Mouse (Mus musculus): ENCODE data around the gene Zfp318.
A peak's percentile ranks its signal among the peaks of the same experiment; 100 is the strongest.

The Zfp318 gene

DNA sequence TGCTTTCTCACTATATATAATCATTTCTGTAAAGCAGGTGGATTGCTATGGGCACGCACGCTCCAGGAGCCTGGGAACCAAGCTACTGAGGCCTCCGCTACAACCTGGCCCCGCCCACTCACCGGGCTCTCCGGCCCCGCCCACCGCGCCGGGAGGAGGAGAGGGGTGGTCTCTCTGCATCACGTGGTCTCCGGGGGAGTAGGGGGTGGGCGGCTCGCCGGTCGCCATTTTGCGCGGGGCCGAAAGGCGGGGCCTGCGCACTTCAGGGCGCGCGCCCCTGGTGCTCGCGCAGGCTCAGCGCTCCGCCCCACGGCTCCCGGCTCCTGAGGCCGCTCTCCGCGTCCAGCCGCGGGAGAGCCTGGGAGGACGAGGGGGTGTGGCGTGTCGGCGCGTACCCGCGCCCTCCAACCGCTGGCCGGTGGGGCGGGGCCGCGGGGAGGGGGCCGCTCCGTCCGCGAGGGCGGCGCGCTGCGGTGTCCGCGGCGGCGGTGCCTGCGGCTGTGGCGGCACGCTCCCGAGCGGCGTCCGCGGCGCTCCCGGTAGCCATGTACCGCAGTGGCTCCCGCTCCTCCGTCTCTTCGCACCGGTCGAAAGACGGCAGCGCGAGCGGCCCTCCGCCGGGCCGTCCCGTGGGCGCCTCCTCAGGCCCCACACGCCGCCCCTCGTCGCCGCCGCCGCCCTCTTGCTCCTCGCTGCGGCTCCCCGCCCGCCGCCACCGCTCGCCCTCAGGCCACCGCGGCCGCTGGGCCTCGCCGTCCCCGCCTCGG is at the start of gene Zfp318:
TSS of gene Zfp318 (plus strand) at position 438 of the 767 bp plus-strand sequence.
- peak; percentile 99 for DNase-seq (ENCODE audit: extremely low spot score)

DNA sequence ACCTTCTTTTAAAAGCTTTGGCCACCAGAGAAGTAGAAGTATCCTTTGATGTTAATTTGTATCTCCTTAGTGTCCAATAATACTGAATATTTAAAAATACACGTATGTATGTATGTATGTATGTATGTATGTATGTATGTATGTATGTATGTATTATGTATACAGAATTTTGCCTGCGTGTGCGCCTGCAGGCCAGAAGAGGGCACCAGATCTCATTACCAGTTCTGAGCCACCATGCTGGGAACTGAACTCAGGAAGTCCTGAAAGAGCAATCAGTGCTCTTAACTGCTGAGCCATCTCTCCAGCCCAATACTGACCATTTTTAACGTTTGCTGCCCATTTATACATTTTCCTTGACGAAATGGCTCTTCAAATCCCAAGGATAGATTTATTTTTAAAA is 47.1 kb upstream of the Zfp318 start:
- no peak for DNase-seq (ENCODE audit: extremely low spot score)

DNA sequence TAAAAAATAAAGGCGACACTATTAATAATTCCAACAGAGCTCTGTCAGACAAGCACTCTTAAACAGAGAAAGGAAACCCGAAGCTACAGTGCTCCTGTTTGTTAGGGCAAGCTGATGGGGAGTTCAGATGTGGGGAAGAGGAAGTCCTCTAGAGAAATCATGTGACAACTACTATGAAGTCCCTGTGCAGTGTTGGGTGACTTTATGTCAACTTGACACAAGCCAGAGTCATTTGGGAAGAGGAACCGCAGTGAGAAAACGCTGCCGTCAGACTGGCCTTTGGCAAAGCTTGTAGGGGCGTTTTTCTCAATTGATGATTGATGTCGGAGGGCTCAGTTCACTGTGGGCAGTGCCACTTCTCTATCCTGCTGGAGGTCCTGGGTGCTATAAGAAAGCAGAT is 42.3 kb upstream of the Zfp318 start:
- no peak for DNase-seq (ENCODE audit: extremely low spot score)

DNA sequence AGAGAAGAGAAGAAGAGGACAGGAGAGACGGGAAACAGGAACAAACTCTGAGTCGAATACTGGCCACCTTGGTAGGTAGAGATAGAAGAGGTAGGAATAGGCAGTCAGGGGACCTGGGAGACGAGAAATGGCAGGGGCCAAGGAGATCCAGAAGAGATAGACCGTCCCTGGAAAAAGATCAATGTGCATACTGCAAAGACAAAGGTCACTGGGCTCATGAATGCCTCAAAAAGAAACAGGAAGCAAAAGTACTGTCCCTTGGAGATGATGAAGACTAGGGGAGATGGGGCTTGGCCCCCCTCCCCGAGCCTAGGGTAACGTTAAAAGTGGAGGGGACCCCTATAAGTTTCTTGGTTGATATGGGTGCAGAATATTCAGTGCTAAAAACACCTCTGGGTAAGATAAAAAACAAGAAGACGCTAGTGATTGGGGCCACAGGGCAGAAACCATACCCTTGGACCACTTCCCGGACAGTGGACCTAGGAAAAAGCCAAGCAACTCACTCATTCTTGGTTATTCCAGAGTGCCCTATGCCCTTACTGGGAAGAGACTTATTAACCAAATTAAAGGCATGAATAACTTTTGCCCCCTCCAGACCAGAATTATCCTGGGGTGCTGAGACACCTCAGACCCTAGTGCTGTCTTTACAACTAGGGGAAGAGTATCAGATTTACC is 32.4 kb upstream of the Zfp318 start:
- DNase-seq (ENCODE audit: extremely low spot score): no peak

DNA sequence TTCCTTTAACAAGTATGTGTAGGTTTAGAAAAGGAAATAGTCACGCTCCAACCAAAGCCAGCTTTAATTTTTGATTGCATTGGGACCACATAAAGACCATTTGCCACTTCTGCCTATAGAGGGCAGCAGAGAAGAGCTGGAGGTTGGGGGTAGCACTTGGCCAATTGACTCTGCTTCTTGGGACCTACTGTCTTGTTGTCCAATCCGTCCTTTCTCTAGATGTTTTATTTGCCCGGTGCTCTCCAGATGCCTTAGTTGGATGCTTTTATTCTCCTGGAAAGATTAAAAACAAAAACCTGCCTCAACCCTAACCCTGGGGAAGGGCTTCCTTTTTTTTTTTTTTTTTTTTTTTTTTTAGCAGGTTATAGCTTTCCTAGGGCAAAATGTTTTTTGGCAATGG is 11.7 kb upstream of the Zfp318 start:
- DNase-seq (ENCODE audit: extremely low spot score): no peak

DNA sequence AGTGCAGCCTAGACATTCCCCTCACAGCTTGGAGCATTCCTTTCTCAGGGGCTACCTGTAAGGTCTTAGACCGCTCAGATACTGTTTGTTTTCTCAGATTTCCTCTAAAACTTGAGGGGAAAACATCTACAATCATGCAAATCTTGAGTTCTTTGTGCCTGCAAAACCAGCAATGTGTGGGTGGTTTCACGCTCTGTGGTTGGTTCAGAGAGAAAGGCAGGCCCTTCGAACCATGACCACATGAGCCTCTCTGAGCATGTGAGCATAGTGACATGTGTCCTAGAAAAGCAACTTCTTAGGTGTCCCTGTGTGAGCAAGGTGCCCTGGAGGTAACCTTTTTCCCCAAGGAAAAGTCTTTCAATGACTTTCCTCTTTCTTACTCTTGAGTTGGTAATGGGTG is 5.0 kb upstream of the Zfp318 start:
- no peak for DNase-seq (ENCODE audit: extremely low spot score)

DNA sequence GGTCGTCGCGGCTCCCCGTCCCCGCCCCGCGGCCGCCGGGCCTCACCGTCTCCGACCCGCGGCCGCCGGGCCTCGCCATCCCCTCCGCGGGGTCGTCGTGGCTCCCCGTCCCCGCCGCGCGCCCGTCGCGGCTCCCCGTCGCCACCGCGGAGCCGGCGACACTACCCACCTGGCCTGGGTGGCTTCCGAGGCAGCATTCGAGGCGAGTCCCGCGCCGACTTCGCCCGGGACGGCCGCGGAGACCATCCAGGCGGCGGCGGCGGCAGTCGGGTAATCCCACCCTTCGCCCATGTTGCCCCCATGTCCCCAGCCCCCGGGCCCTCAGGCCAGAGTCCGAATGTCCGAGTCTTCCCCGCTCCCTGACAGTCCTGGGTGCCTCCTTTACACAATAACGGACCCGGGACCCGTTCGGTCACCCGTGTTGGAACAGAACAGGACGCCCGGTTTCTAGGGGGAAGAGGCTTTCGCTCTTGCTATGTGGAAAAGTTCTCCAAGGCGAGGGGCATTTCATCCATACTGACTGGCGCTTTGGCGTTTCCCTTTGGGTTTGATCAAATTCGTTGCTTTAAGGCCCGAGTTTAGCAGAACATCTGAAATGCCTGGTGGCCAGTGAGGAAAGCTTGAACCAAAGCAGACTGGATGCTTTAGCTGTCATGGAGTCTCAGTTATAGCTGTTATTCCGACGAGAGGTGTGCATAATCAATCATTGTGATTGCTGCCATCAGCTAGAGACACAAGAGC is 700 bp downstream of the Zfp318 start:
- peak; percentile 50 for DNase-seq (ENCODE audit: extremely low spot score)

DNA sequence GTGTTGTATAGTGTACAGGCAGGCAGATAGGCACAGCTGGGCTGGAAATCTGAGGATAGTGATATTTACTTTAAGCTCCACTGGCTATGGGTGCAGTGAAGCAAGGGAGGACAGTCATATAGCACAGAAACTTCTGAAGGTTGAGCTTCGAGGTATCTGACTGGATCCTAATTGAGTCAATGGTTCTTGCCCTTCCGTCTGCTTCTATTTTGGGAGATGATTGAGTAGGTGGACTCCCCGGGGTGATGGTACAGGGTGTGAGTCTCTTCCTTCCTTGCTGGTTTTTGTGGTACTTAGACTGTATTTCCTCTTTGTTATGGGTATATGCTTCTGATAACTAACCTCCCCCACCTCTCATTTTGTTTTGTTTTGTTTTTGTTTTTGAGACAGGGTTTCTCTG is 4.7 kb downstream of the Zfp318 start:
- no peak for DNase-seq (ENCODE audit: extremely low spot score)

DNA sequence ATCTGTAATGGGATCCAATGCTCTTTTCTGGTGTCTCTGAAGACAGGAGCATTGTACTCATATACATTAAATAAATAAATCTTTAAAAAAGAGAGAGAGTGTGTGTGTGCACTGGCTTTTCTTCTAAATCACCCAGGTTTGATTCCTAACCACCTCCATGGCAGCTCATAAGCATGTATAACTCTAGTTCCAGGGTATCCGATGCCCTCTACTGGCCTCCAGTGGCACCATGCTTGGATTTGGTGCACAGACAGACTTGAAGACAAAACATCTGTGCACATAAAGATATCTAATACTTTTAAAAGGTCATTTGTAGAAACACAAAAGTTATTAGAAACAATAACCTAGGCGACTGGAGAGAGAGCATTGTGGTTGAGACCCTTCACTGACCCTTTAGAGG is 9.5 kb downstream of the Zfp318 start:
- DNase-seq (ENCODE audit: extremely low spot score): peak; percentile 42

DNA sequence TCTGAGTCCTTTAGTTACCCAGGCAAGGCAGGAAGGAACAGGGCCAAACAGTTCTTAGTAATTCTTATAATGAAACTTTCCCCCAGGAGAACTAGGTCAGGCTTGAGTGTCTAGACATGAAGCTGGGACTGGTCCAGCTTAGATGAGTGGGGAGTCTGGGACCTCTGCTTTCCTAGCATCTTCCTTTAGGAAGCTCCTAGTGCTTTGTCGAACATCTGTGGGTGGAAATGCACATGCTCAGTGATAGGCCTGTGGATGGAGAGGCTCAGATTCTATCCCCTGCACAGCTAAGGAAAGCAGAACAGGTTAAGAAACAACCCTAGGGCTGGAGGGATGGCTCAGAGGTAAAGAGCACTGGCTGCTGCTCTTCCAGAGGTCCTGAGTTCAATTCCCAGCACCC is 11.1 kb downstream of the Zfp318 start:
- no peak for DNase-seq (ENCODE audit: extremely low spot score)

DNA sequence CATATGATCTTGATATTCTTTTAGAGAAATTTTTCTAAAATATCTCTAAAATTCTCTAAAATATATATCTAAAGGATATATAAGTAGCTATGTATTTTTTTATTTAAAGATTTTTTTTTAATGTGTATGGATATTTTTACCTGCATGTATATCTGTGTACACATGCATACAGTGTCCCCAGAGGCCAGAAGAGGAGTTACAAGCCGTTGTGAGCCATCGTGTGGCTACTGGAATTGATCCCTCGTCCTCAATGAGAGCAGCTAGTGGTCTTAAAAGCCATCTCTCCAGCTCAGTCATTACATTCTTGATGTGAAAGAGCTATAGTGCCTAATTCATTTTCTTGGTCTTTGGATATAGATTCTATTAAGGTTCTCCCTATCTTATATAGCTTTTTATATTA is 24.9 kb downstream of the Zfp318 start:
- no peak for DNase-seq (ENCODE audit: extremely low spot score)

DNA sequence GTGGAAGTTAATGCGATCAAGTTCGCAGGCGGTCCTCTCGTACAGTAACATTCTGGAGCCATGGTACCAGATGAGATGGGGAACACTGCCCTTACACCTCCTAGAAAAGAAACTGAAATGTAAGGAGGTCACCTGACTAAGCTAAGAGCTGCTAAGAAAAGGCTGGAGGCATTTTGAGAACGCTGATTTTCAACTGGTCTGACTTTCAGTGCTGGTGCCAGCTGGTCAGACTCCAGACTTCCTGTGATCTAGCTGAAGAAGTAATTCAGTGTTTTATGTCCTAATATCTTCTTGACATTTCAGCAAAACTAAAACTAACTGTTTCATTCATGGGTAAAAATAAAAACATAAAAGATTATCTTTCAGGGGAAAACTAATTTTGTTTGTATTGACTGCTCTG is 35.1 kb downstream of the Zfp318 start:
- no peak for DNase-seq (ENCODE audit: extremely low spot score)

DNA sequence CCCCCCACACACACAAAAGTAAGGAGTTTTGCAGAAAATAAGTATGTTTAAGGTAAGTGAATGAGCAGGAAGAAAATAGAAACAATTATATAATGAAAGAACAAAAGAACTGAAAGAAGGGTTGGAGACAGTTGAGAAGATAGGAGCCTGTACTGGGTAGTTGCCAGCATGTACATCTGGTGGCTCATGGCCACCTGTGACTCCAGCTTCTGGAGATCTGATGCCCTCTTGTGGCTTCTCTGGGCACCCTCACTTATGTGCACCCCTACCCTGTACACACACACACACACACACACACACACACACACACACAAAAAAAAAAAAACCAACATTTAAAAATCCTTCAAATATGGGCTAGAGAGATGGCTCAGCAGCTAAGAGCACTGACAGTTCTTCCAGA is 36.2 kb downstream of the Zfp318 start:
- no peak for DNase-seq (ENCODE audit: extremely low spot score)

DNA sequence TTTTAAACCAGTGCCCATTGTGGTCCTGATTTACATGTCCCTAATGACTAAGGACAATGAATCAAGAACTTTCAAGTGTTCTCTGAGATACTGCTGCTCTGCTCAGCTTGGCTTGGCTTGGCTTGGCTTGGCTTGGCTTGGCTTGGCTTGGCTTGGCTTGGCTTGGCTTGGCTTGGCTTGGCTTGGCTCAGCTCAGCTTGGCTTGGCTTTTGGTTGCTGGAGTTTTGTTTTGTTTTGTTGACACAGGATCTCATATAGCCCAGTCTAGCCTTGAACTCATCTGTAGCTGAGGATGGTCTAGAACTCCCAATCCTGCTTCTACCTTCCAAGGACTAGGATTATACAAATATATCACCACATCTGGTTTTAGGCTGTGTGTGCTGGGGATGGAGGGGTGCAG is 43.0 kb downstream of the Zfp318 start:
- DNase-seq (ENCODE audit: extremely low spot score): no peak

DNA sequence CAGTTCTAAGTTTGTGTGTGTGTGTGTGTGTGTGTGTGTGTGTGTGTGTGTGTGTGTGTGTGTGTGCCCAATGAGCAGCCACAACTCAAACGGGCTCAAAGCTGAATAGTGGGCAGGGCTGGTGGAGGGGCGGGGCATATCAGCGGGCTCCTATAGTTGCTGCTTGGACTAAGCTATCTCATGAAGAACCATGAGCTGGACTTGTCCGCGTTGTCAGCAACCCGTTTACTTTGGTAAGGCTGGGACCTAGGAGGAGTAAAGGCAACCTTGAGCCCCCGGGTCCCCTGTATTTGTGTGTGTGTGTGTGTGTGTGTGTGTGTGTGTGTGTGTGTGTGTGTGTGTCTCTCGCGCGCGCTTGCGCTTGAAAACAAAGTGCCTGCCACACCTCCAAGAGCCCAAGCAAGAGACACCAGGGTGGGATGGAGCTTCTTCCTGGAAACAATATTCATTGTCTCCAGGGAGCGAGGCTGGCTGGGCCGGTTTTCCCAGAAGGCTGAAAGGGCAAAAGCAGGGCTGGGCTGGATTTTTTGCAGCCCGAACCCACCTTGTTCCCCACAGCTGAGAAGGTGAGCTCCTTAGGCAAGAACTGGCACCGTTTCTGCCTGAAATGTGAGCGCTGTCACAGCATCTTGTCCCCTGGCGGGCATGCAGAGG is 45.4 kb downstream of the Zfp318 start, which contains the start of gene Crip3:
TSS of gene Crip3 (plus strand) at position 166 of the 654 bp plus-strand sequence.
- DNase-seq (ENCODE audit: extremely low spot score): peak; percentile 54

DNA sequence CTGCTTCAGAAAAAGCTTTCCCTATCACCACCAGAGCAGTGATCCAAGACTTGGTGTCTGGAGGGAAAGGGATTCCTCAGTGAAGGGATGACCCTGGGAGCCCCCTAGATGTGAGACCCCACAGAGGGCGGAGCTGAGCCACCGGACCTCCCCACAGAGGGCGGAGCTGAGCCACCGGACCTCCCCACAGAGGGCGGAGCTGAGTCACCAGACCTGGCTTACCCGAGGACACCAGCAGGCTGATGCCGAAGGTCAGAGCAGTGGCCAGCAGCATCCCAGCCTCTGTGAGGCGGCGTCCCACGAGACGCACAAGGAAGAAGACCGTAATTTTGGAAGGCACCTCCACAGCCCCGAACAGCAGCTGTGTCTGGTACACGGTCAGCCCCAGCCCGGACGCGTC is 50.1 kb downstream of the Zfp318 start:
- peak; percentile 75 for DNase-seq (ENCODE audit: extremely low spot score)

DNA sequence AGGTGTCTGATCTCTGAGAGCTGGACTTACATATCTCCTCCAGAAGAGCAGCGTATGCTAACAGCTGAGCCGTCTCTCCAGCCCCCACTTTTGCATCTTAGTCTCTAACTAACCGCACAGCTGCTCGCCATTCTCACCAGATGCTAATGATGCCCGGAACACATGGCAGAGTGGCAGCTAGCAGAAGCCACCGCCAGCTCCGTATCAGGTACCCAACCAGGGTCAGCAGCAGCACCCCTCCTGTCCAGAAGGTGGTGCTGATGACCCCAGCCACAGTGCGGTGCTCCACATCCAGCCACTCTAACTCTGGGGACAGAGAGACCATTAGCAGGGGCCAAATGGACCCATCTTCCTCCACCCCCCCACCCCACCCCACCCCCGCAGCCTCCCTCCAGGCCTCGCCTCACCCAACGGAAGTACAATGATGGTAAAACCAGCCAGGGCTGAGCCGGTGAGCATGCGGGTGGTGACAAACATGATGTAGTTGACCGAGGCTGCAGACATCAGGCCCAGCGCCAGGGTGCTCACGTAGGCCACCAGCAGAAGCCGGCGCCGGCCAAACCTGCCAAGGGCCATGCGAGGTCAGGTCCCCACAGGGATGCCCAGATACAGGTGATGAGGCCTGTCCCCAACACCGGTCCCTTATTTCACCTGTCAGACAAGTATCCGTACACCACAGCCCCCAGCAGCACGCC is 53.3 kb downstream of the Zfp318 start:
- no peak for DNase-seq (ENCODE audit: extremely low spot score)

DNA sequence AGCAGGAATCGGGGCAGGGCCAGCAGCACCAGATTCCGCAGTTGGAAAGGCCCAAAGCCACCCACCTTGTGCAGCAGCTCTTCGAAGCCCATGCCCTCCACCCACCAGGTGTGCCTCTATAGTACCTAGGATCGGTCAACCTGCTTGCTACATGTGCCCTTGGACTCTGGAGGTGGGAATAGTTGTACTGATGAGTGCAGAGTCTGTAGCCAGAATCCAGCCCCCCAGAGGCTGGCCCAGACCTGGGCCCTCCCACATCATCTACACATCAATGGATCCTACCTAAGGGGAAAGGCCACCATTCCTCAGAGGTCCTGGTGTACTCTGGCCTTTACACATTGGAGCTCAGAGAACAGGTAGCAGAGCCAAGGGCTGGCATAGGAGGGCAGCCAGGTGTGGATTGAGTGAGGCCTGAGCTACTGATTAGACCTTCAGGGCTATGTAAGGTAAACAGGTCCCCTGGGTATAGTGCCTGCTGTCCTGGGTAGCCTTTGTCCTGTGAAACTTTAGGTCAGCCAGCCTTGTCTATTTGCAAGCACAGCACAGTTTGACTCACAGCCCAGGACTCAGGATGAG is 54.9 kb downstream of the Zfp318 start, which contains the start of gene Slc22a7:
TSS of gene Slc22a7 (minus strand) at position 160 of the 576 bp plus-strand sequence.
- no peak for DNase-seq (ENCODE audit: extremely low spot score)

DNA sequence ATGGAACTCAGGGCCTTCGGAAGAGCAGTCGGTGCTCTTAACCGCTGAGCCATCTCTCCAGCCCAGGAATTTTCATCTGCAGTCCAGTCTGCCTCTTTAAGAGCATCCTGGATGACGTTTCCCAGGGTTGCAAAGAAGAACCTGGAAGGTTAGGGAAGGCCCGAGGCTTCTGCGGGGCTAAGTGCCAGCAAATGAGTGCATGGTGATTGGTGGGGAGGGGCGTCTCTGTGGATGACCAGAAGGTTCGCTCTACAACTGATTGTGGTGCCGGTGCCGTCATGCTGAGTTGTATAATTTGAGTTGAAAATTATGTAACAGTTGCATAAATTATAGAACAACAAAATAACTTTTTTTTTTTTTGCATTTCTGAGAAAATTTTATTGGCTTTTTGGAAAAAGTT is 55.6 kb downstream of the Zfp318 start:
- no peak for DNase-seq (ENCODE audit: extremely low spot score)

DNA sequence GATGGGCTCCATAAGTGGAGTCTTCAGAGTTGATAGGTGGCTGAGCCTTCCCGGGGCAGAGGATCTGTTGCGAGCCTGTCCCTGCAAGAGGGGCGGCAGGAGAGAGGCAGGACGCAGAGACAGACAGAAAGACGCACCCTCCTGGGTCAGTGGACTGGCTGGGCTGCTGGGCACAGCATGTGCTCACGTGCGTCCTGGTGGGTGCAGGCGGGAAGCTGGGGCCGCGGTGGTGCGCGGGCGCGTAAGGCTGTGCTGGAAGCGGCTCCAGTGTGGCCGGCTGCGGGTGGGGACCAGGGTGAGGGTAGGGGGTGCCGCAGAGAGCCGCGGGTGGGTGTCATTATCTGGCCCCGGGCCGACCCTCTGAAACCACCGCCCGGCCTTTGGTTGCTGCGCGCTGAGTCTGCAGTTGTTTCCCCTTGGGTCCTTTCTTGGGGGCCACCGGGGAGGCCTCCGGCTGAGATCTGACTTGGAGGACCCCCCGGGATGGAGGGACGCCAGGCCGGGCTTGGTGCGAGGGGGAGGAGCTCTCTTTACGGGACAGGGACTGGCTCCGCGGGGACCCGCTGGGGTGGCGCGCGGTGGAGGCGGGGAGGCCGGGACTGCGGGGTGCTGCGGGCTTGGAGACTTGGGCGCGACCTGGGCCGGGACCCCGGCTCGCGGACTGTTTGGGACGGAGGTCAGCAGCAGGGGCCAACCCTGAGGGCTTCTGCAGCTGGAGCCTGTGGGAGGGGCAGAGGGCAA is 61.5 kb downstream of the Zfp318 start:
- DNase-seq (ENCODE audit: extremely low spot score): no peak
